Mouse (Mus musculus): Measurements from ENCODE around the gene Cped1.

GRCm38 (mm10) chr6:22024168-22024567 lies 38.5 kb downstream of the Cped1 start:
- TF ChIP-seq CTCF (IDR thresholded peaks at IDR 0.05; ENCODE audit: insufficient read depth, low read depth, low read length) (no peak), POLR2A (IDR thresholded peaks at IDR 0.05; ENCODE audit: insufficient read depth, low read depth, low read length) (no peak)

All from olfactory bulb, adult 2 months (tissue).